Mouse (Mus musculus): Measurements from ENCODE around the gene Tgfbi.

The Tgfbi gene

DNA sequence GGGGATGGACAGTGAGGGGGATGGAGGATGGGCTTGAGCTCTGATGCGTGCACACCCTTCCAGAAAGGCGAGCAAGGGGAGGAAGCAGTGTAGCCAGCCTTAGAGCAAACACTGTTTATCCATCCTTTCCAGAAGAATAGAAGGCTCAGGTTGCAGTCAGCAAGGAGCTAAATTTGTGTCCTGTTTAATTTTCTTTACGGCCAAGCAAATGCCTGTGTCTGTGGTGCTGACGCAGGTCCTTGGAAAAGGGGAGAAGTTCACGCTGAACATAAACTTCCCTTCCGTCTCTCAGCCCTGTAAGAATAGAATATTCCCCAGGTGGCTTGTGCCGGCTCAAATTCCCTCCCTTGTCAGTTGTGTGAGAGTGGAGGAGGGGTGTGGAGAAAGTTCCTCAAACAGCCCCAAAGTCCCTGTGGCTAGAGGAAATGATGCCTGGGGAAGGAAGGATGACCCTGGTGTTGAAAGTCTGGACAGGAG lies 24.9 kb downstream of the Tgfbi start:
- in situ Hi-C loops (cut with MboI), result no loop called here

DNA sequence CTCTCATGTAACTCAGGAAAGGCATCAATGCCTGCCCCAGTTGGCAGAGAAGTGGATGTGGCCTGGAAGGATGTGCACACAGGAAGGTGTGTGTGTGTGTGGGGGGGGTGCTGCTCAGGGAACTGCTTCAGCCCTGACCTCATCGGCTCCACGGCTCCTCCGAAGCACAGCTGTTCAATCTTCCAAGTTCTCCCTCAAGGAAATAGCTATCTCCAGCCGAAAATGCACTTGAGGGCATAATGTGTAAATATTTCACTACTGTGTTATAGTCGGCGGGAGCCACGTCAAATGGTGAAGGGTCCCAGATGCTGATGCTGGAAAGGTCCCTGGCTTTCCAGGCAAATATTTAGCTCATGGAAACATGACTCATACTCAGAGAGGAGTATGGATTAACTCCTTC lies 25.6 kb downstream of the Tgfbi start:
- in situ Hi-C loops (cut with MboI), result no loop called here

DNA sequence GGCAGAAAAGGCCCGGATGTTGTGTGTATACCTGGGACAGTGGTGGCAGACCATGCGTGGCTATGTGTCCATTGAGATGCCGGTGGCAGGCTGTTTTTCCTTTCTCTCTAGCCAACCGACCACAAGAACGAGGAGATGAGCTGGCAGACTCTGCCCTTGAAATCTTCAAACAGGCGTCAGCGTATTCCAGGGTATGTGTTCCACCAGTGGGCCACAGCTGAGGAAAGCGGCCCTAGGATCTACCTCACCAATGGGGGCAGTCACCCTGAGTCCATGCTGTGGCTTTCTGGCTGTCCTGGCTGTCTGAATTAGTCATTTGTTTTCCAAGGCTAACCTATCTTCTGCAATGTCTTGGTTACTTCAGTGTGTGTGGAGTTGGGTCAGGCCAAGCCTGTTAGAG lies 27.7 kb downstream of the Tgfbi start:
- in situ Hi-C loops (cut with MboI), result no loop called here

- in situ Hi-C loops (cut with MboI), result no loop called here
Observed at GRCm38 (mm10) chr13:56641746-56642145, 32.4 kb downstream of the Tgfbi start.

- in situ Hi-C loops (cut with MboI), result no loop called here
Observed at GRCm38 (mm10) chr13:56644031-56644430, 34.7 kb downstream of the Tgfbi start.

- in situ Hi-C loops (cut with MboI), result no loop called here
Observed at GRCm38 (mm10) chr13:56645744-56646143, 36.4 kb downstream of the Tgfbi start.

DNA sequence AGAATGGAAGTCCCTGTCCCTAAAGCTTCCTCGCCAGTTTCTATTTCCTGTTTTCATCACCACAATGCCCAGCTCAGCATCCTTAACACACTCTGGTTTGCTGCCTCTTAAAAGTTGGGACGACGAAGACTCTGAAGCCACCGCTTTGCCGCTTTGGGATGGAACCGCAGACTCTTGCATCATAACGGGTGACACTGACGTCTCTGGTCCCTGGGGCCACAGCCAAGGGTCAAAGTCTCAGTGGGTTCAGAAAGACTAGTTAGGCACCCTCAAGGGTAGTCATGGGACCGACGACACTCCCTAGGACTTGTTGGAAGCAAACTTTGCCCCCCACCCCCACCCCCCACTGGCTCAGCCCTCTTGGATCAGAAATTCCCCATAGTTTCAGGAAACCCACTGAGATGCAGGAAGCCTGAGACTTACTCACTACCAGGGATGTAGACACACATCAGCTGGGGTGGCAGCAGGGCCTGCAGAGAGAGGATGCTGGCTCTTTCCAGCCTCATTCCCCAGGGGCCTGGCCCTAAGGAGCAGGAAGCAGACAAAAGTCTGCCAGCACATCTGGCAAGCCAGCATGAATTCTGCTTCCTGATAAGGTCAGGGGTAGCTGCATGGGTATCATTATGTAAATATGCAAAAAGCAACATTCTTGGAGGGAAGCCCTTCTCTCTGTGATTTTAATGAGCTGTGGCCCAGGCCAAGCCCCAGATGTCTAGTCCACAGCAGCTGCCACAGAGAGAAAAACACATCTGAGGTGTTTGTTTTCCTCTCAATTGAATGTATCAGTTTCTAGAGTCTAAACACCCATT lies 38.5 kb downstream of the Tgfbi start:
- in situ Hi-C loops (cut with MboI), result no loop called here

- in situ Hi-C loops (cut with MboI), result no loop called here
Observed at GRCm38 (mm10) chr13:56650020-56650419, 40.7 kb downstream of the Tgfbi start.

DNA sequence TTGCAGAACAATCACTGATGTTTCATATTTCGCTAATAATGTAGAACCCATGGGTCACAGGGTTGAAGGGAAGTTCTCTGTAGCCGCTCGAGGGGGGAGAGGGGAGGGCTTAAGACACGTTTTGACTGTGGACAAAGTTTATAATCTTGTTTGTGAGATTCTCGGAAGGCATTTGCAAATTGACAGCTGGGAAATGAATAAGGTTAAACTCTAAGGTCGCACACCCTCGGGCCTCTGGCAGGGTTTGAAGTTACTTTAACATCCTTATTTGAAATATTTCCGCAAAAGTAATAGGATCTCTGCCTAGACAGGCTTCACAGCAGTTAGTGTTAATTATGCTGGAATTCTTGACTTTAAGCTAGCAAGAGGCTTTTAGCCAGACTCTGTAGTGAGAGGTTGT lies 43.1 kb downstream of the Tgfbi start:
- in situ Hi-C loops (cut with MboI), result no loop called here

GRCm38 (mm10) chr13:56654176-56654575 lies 44.9 kb downstream of the Tgfbi start:
- in situ Hi-C loops (cut with MboI), result no loop called here

DNA sequence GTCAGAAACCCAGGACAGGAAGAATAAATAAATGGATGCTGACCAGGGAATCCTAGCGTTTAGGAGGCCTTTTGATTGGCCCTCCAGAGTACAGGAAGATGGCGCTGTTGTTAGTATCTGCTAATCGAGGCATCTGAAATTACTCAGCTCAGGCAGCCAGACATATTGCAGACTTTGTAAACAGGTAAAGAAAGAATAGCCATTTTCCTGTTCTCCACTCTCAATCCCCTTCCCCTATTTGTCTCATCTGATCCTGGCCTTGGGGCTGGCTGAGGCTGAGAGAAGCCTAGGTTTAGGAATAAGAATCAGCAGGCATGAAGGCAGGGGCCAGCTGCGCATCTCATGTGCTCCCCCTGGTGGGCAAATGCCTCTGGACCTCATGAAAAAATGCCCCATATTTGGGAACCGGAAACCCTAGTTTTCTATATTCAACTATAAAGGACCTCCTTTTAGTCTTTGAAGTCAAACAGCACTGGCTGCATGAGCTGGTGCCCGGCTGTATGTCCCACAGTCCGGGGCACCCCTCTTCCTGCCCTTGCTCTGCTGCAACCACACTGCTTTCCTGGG lies 48.7 kb downstream of the Tgfbi start:
- in situ Hi-C loops (cut with MboI), result no loop called here

DNA sequence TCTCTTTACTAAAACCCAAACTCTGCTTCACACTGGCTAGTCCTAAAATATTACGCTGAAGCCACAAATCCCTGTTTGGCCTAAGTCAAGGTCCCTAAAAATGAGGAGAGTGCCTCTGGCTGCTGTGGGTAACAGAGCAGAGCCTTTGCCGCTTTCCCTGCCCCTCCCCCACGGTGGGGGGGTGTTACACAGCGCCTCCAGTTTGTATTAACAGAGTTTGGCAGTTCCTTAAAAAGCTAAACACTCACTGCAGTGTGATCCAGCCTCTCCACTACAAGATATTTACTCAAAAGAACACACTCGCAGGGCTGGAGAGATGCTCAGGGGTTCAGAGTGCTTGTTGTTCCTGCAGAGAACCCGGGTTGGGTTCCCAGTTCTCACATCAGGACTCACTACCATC lies 49.6 kb downstream of the Tgfbi start:
- in situ Hi-C loops (cut with MboI), result no loop called here

DNA sequence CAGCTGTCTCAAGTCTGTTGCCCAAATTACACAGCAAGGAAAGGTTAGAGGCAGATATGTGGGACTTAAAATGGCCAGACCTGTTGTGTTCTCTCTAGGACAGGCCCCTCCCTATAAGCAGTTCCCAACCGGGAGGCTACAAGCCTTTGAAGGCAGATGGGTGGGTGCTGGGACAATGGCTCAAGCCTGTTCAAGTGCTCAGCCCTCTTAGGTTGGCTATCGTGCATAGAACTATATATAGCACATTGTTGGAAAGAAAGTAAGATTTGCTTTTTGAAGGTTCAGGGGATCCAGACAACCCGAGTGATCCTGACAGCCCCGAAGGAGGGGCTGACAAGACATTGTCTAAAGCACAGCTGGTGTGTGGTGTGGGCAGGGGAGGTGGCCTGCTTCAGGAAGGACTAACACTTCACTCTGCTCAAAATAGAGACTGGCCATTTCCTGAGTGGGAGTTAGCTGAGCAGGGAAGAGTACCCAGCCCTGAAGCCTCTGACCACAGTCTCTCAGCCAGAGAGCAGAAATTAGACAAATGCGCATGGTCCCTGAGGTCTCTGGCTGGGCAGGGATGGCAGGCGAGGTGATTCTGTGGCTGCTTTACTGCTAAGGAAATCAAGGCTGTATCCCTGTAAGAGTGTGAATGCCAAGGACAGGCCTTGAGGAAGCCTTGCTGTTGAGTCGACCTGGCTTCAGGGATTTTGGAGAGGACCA lies 52.7 kb downstream of the Tgfbi start:
- in situ Hi-C loops (cut with MboI), result no loop called here

DNA sequence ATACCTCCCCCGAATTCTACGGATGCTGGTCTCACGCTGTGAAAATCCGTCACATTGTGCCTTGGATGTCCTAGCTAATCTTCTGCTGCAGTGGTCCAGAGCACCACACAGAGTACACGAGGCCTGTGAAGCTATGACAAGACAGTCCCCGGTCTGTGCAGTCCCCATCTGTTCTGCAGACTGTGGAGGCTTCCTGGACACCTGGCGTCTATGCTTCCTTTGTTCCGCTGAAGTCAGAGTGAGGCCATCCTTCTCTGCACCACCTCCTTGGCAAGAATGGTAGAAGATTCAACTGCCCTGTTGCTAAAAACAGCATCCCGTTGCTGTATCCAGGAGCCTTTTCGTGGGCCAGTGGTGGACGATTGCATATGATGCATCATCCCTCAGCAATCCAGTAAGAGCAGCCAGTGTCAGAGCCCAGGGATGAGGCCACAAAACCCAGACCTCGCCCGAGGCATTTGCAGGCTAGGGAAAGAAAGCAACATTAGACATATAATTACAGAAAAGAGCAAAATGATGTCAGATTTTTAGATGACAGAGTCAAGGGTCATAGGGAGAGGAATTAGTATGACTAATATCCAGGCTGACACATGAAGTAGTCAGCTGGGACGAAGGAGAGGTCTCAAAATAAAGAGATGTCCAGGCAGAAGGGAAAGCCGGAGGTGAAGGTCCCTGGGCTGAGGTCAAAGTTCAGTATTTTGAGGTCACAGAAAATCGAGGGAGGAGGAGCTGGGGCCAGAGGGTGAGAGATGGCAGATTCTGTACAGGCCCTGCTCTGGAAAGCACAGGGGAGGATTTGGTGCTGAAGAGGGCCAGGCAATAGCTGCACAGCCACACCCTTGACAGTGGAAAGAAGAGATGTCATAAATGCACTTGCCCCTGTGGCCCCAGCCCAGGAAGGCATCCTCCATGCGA lies 55.2 kb downstream of the Tgfbi start:
- in situ Hi-C loops (cut with MboI), result no loop called here

GRCm38 (mm10) chr13:56671206-56671605 lies 61.9 kb downstream of the Tgfbi start:
- in situ Hi-C loops (cut with MboI), result no loop called here

DNA sequence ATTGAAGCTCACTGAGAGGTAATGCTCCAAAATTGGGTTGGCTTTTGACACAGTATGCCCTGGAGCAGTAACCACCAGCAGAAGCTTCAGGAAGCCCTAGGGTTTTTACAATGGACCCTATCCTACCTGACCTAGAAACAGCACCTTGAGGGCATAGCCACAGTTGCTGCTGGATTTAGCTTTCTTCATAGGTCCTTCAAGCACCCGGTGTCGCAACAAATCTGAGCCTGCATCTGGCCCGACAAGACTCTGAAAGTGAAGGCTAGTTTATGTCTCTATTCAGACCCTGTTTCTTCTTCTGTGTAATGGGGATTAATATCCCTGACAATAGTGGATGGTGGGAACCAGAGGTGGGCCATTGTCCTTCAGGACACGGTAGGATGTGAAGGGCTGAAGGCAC lies 68.4 kb downstream of the Tgfbi start:
- in situ Hi-C loops (cut with MboI), result no loop called here

DNA sequence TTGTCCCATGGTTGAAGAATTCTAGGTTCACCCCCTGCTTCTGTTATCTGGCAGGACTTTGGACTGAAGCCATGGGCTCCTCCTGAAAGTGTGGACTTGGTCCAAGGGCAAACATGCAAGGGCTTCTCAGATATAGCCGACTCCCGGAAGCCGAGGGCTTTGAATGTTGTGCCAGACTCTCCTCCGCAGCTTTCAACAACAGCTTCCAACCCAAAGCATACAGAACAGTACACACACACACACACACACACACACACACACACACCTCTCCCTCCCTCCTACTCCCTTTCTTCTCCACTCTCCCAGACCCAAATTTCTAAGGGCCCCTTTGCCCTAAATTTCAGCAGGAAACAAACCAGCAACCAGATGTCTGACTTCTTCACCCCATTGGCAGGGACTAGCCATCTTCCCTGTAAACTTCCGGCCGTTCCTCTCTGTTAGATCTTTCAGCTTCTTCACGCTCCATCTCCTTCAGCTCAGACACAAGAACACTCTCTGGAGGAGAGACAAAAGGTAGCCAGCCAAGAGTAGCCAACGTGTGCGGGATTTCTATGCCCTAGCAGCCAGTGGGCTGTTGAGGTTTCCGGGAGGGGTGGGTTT lies 69.0 kb downstream of the Tgfbi start:
- in situ Hi-C loops (cut with MboI), result no loop called here

- in situ Hi-C loops (cut with MboI), result no loop called here
Observed at GRCm38 (mm10) chr13:56678826-56679504, 69.6 kb downstream of the Tgfbi start.

DNA sequence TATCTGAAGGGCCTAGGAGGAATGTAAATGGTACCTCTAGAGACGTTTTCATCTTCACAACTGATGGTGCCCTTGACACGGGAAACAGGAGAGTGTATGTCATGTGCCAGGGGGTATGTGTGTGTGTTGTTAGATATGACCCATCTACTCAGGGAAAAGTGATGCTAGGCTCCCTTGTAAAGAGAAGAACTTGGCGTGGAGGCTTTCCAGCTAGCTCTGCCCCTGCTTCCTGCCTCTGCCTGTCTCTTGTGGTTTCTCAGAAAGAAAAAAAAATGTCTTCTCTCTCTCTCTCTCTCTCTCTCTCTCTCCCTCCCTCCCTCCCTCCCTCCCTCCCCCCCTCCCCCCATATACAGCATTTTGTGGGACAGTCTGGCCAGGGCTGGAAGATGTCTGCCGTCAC lies 72.6 kb downstream of the Tgfbi start:
- in situ Hi-C loops (cut with MboI), result no loop called here

GRCm38 (mm10) chr13:56682326-56682725 lies 73.0 kb downstream of the Tgfbi start:
- in situ Hi-C loops (cut with MboI), result no loop called here

- in situ Hi-C loops (cut with MboI), result no loop called here
Observed at GRCm38 (mm10) chr13:56683306-56683705, 74.0 kb downstream of the Tgfbi start.
